Mouse (Mus musculus): Measurements from ENCODE around the gene Gpr180.

DNA sequence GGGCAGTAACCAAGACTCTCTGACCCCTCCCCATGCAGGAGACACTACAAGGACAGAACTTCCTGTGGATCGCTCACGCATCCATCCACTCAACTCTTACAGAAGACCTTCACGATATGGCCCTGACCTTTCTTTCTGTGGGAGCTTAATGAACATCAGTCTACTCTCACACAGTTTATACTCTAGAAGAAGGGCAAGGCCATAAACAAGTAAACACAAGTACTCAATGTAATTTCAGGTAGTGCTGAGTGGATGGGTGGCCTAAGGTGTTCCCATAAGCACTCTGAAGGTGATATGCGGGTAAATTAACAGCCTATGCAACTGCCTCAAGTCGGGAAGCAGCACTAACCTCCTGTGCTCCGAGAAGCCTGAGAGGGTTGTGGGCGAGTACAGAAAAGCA lies 5.5 kb upstream of the Gpr180 start:
- no peak for TF ChIP-seq POLR2A (IDR thresholded peaks at IDR 0.05; ENCODE audit: low read depth, low read length)
- no peak for TF ChIP-seq CTCF (conservative IDR thresholded peaks at IDR 0.05; ENCODE audit: insufficient read depth, insufficient read length, low read depth, low read length)

All from kidney, adult 2 months (tissue).